Mouse (Mus musculus) layer of hippocampus, adult 11-12 months (tissue): ENCODE results near the gene Mut.
A peak's percentile ranks its signal among the peaks of the same experiment; 100 is the strongest.

Experiments
- DNase-seq: peaks from one replicate; pipeline ENCODE4 v3.0.0; 2022; ENCODE audit warnings: low spot score

Mut gene

DNA sequence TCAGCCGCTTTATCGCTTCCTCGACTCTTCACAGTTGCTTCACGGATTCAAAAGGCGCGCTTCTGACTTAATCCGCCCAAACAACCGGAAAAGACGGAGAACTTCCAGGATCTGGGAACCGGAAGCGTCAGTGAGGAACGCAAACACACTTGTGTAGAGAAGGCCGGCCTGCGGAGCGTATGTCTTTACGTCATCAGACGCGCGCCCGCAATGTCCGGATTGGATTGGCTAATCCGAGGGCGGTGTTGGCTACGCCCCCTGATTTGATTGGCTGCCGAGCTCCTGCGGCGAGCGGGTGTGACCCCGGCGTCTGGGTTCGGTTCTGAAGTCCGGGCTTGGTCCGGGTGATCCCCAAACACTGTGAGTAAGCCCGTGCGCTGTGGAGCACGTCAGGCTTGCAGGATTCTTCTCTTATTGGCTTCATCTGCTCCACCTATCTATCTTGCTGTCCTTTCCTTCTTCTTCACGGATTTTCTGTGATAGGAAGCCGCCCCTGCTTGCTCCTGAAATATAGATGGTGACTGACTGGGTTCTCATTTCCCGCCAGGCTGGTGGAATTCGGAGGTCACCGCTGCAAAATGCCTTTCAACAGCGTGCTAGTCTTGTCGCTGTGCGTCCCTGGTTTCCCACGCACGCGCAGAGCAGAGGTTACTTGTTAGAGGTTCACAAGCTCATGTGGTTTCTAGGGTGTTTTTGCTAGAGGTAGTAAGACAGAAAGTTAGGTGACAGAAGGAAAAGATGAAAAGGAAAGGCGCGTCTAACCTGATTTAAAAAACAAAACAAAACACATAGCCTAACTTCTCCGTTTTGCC lies at the start of gene Mut, which contains the start of gene Cenpq:
Mut (plus strand) TSS at position 266 of the 812 bp plus-strand sequence.
Cenpq (minus strand) TSS at position 628 of the 812 bp plus-strand sequence.
- DNase-seq: peak; percentile 99

DNA sequence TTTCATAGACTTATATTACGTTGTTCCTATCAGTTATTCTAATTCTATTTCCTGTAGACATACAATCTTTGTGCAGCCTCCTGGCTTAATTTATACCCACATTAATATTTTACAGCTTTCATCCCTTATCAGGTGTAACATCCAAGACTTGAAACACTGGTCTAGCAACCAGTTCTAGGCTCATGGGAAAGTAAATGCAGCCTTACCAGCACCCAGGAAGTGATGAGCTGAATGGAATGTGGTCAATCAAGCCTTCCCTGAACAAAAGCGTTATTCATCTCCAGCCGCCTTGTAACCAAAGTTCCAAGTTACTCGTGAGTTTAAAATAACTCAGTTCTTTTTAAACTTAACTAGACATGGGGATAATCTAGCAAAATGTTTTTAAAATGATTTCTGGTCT lies 49.3 kb upstream of the Mut start:
- DNase-seq: no peak

DNA sequence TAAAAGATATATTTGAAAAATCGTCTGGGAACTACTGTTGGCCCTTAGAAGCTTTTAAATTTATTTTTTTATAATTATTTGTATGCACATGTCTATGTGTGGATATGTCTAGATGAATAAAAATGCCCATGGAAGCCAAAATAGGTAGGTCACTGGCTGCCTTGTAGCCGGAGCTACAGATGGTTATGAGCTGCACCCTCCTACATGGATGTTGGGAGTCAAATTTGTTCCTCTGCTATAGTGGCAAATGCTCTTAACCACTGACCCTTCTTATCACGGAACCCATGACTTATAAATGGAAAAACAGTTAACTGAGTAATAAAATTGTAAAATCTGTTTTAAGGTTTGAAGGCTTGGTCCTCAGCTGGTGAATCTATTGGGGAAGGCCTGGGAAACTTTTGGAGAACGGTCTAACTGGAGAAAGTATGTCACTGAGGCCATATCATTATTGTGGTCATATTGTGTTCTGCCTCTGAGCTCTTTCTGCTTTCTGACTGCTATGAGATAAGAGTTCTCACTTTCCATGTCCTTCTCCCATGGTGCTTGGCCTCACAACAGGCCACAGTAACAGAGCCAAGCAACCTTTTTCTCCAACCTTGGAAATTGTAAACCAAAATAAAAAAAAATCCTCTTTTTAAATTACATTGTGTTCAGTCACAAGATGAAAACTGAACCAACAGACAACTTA lies 46.5 kb upstream of the Mut start:
- no peak for DNase-seq

DNA sequence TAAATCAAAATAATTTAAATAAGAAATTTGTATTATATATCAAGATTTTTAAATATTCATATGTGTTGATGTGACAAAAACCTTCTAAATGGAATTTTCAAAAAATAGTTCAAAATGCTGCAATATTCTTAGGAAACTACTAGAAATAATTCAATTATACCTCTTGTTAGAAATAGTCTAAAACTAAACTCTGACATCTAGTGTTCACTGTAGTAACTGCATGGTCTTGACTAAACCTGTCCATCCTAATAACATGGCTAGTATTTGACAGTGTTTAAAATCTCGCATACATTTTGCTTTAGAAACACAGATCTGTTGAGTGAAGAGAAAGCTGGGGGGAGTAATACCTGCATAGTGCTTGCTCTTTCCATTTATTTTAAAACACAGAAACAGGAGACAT lies 37.6 kb upstream of the Mut start:
- no peak for DNase-seq

DNA sequence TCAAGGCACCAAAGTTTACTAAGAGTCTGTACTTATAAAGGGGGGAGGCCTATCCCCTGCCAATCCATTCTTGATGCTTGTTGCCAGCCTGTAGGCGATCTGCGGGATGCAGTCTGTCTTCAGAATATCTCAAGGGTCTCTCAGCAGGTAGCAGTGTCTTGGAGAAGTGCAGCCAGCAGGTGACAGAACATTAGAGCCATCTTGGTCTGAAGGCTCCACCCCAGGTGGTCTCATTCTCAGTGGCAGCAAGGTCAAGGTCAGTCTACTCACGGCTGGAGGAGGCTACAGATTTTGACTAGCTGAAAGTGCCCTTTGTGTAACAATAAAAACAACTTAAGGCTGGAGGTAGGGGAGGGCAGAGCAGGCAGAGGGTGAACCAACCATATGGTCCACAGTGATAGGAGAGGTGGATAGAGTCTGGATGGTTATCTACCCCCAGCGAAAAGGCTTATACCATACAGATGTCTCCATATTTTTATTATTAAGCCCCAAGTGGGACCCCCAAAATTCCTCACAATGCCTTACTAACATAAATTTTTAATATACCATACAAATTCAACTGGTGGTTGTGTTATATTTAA lies 34.6 kb upstream of the Mut start:
- DNase-seq: no peak

DNA sequence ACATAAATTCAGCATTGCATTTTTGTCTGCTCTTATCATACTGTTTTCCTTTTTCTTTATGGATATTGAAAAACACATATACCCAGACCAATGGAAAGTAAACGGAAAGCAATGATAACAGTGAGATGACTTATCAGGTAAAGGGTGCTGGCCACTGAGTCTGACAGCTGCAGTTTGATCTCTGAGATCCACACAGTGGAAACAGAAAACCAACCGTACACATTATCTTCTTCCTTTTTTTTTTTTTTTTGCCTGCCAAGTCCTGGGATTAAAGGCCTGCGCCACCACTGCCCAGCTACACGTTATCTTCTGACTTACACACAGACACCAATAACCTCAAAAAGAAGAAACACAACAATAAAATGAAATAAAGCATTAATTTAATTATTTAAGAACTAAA lies 31.1 kb upstream of the Mut start:
- DNase-seq: no peak

DNA sequence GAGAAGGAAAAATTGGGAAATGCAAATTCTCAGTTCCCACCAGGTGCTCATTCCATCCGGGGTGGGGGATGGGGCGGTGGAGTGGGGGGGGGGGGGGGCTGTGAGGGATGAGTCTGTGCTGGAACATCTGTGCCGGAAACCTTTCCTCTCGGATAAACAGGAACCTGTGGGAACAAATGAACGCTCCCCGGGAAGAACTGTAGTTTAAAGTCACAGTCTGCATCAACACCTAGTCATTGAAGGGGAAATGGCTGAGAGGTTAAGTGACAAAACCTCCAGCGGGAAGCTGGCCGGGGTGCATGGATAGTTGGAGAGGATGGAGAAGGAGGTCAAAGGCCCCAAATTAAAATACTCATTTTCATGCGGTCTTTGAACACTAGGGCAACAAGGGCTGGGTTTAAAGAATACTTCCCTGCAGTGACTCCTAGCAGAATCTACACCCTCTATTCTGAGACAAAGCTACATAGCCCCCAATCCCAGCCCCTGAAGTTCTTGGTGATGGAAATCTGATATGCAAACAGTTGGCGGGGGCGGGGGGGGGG lies 30.4 kb upstream of the Mut start:
- no peak for DNase-seq

DNA sequence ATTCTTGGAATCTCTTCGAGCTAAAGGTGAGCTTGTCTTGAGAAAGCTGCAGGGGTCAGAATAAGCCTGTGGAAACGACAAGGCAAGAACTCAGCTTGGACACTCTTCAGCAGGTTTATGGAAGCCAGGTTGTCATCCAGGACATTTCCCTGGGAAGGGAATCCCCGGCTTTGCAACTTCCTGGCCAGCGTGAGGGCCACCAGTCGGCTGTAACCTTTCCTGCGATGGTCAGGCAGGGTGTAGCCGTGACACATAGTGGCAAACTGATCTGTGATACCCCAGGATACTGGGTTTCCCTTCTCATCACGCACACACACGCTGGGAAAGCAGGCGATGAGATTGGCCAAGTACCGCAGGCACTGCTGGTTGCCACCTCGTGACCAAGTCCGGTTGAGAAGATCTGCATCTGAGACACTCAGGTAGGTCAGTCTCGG lies 29.7 kb upstream of the Mut start:
- no peak for DNase-seq

DNA sequence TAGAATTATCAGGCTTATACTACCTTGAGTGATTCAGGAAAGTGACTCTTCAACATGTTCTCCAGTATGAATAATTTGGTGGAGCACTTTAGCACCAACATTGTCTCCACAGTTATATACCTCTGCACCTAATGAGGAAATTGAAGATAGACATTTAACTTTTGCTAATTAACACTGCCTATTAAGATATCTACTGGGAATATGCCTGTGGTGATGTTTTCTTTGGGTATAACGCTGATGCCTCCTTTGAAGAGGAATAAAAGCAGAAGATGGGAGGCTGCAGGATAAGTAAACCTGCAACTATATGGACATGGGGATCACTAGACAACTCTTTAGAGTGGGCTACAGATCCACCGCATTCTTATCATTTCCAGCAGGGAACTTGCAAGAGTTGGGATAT lies 20.2 kb upstream of the Mut start, which contains the start of gene Glyatl3:
Glyatl3 (minus strand) TSS at position 101 of the 400 bp plus-strand sequence.
- DNase-seq: no peak

DNA sequence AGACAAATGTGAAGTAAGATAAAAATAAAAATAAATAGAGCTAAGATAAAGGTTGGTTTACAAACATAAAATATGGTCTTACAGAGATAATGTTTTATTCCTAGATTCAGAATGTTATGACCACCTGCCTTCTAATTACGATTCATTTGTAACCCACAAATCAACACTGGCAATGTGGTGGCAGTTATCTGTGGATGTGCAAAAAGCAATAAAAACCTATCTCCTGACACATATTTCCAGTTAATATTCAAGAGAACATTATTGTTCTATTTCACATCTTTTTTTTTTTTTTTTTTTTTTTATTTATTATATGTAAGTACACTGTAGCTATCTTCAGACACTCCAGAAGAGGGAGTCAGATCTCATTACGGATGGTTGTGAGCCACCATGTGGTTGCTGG lies 19.0 kb upstream of the Mut start:
- DNase-seq: no peak

DNA sequence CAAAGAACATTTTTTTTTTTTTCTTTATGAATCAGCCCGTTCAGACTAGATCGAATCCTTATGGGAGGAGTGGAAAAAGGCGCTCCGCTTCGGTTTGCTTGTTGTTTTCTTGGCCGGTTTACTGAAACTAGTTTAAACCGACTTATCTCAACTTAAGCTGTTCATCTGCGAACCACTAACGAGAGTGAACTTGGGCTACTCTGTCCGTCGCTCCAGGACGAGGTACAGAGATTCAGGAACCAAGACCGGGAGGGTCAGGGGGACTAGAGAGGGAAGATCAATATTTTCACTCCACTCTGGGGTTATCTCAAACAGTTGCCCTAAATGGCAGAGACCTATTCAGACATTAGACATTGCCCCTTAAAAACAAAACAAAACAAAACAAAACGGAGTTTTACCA lies 500 bp upstream of the Mut start:
- DNase-seq: no peak

DNA sequence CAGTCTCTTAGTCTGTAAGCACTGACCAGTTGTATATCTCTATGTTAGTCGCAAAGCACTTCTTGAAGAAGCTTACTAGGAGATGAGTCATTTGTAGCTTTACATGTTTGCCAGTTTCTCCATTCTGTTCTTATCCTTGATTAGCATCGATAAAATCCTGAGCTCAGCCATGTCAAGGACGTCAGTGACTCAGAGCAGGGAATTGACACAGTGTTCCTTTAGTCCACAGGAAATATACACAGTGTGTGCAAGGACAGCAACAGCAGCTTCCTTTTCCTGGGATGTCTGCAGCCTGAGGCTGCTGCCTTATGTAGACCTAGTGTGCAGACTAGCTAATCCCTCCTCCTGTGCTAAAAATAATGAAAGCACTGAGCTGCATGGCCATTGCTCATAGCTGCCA lies 14.0 kb downstream of the Mut start:
- no peak for DNase-seq

DNA sequence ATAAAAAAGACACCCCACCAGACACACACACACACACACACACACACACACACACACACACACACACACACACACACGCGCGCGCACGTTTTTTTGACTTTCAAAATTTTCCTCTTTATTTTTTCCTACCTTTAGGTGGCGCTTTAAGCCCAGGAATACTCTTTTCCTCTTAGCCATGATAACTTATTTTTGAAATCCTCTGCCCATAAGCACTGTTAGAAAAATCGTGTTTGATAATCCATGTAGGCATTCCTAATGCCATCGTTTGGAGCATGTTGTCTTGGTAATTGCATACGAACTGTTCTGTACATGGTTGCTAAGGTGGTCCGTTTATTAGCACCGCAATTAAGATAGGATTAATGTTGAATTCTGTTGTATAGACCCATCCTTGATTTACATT lies 43.4 kb downstream of the Mut start:
- no peak for DNase-seq

DNA sequence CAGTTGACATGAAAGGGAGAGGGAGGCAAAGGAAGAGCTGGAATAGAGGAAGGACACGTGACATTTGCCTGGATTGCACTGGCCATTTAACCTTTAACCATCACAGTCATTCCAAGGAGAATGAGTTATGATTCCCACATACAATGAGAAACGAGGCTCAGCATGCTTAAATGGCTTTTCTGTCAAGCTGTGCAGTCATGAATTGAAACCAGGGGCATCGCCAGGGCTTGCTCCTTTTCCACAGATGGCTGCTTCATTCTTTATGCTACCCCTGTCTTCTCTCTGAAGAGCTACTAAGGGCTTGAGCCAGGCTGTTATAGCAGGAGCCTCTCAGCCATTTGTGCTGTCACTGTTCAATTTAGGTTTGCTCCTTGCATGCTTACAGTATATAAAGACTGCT lies 57.6 kb downstream of the Mut start:
- DNase-seq: no peak
